Mouse (Mus musculus): ENCODE results near the gene Ugt1a10. TPM values are rescaled to one million over a fixed set of nuclear protein-coding genes. Genes with fewer than 3 reads are reported as not detected.

Gene Ugt1a10
- total RNA-seq, 2 experiments from 2014 or later, result not detected

DNA sequence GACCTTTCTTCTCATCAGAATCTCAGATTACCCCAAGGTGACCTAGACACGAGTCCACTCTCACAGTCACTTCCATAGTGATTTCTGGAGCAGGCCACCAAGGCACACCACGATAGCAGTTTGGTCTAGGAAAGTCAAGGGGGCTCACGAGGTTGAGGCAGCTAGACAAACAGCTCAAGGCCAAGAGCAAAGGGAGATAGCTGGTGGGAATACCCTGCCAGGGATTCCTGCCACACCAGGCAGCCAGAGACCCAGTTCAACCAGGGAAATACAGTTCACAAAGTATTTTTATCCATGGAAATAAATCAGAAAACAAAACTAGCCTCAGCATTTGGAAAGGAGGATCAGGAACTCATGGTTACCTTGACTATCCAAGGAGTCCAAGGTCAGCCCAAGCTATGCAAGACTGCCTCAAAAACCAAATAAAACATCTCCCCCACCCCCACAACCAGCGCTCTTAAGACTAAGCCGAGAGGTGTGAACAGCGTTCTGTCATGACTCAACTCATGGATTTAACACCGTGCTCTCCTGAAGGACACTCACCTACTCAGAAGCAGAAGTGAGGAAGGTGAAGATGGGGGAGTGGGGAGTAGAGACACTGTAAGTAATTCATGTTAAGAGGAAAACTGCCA lies 209.2 kb downstream of the Ugt1a10 start:
- DNase-seq (ENCODE audit: extremely low spot score in 1 of 2, low spot score in 1 of 2), result no peak

DNA sequence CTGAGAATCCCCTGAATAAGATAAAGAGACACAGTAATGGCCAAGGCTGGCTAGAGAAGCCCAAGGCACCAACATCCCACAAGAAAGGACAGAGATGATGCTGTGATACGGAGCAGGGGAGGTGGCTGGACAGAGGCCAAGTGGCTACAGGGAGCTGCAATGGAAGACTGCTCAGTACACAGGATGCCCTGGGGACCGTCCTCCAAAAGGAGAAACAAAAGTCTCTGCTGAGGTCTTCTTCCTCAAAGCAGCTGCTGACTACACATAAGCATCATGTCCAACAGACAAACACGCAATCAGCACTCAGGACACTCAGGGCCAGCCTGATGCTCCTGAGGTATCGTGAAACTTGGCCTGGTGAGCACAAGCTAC lies 209.7 kb downstream of the Ugt1a10 start:
- no peak for DNase-seq (ENCODE audit: extremely low spot score in 1 of 2, low spot score in 1 of 2)

DNA sequence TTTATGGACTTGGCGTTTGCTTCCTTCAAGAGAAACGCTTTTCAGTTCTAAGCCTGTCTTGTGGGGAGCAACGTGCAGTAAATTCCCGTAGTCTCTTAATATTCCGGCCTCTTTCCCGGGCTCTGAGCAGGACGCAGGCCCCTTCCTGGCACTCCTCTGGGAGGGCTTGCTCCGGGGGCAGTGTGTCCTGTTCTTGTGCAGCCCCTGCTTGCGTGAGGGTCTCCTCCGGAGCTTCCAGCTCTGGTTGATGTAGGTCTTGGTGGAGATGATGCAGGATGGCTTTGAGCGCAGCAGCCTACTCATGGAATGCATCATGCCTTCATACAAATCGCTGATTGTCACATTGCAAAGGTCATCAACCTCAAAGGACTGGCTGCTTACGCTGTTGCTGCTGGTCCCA lies 210.9 kb downstream of the Ugt1a10 start:
- DNase-seq (ENCODE audit: extremely low spot score in 1 of 2, low spot score in 1 of 2), result no peak

DNA sequence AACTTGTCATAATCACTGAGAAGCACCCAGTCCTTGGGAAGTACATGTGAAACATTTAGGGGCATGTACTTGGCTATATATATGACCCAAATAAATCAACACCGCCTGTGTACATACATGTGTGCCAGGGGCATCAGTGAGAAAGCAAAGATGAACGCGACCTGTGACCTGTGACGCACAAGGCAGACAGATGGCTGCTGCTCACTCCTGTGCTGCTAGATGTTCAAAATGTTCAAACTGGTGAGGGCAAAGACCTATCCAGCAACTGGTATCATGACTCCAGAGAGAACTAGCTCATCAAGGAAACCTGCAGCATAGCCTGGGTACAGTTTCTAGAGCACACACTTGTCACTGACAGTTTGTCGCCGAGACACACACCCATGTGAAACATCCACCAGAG lies 212.3 kb downstream of the Ugt1a10 start:
- no peak for DNase-seq (ENCODE audit: extremely low spot score in 1 of 2, low spot score in 1 of 2)

DNA sequence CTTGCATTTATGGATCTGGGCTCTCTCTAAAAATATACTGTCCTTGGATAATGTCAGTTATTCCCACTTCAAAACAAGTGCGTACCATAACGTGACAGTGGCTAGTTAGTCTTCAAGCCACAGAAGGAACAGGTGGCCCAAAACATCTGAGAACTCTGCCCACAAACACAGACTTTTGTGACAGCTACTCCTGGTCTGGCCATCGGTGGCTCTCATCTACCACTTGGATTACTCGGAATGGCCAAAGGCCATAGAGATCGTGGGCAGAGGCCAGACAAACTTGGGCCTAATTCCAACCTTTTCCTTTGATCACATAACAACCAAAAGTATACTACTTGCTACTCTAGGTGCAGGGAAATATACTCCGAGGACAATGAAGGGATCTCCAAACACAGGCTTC lies 212.9 kb downstream of the Ugt1a10 start:
- no peak for DNase-seq (ENCODE audit: extremely low spot score in 1 of 2, low spot score in 1 of 2)

Small RNAs within 50 kb of the gene (microRNA-seq; reads per million reads assigned to microRNA genes)
- gene Gm25198, result 0 reads per million in 2 experiments

Other genes starting within 250 kb of the Ugt1a10 start
- 100 to 1,000 TPM; 105 to 129 TPM for gene Dgkd, start 202.1 kb upstream of the Ugt1a10 start, total RNA-seq (2021)
- 10 to 100 TPM; 18.0 to 24.6 TPM for gene Usp40, start 46.8 kb upstream of the Ugt1a10 start, total RNA-seq (2021)
- not detected for gene Ugt1a9, start 15.4 kb downstream of the Ugt1a10 start, total RNA-seq (2021)
- not detected for gene Ugt1a8, start 32.4 kb downstream of the Ugt1a10 start, total RNA-seq (2021)
- under 1 TPM; 0.31 to 0.57 TPM for gene Ugt1a7c, start 39.7 kb downstream of the Ugt1a10 start, total RNA-seq (2021)
- under 1 TPM in 1 of 2 experiments, not detected in 1; 0.40 TPM for gene Ugt1a6b, start 47.9 kb downstream of the Ugt1a10 start, total RNA-seq (2021)
- 1 to 10 TPM in 1 of 2 experiments, under 1 TPM in 1; 0.57 to 1.5 TPM for gene Ugt1a6a, start 79.4 kb downstream of the Ugt1a10 start, total RNA-seq (2021)
- gene Ugt1a5, start 110.6 kb downstream of the Ugt1a10 start, total RNA-seq (2021), result not detected
- gene Ugt1a2, start 145.2 kb downstream of the Ugt1a10 start, total RNA-seq (2021), result not detected
- gene Dnajb3, start 150.4 kb downstream of the Ugt1a10 start, total RNA-seq (2021), result 1 to 10 TPM; 2.7 to 4.0 TPM
- not detected for gene Ugt1a1, start 156.6 kb downstream of the Ugt1a10 start, total RNA-seq (2021)
- under 1 TPM in 1 of 2 experiments, not detected in 1; 0.21 TPM for gene Mroh2a, start 171.6 kb downstream of the Ugt1a10 start, total RNA-seq (2021)
- gene Hjurp, start 222.2 kb downstream of the Ugt1a10 start, total RNA-seq (2021), result 10 to 100 TPM; 26.9 to 33.9 TPM
- under 1 TPM; 0.12 TPM for gene Trpm8, start 222.3 kb downstream of the Ugt1a10 start, total RNA-seq (2021)

Measured in layer of hippocampus, postnatal 25 days (tissue).